Mouse (Mus musculus): Measurements from ENCODE around the gene Otud4.
"Not testable (repeated sequence)": the region's sequence is repeated elsewhere in the genome, so short reads cannot be mapped to it uniquely, and the experiment has no call there.

Gene Otud4

DNA sequence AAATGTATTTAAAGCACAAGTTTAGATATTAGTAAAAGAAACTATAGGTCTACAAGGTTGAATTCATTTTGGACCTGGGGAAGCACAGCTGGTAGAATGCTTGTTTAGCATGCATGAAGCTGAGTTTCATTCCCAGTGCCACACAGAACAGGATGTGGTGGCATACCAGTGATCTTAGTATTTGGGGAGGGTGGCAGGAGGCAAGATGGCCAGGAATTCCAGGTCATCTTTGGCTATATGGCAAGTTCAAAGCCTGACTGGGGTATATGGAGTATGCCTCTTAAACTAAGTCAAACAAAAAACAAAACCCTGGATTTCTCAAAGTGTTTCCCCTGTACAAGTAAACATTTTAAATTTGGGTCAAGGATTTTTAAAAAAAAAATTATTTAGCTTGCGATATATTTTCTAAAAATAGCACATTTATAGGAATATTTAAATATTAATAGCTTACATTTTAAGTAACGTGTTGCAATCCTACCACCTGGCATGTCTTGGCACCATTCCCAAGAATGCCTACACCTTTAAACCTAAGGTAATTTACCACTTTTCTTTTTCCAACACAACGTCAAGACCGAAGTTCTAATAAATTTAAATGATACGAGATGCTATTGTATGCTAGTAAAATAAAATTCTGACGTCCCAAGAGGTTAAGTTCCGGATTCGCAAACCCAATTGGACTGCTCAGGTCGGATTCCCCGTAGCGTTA, 1.3 kb upstream of the Otud4 start:
- DNase-seq (ENCODE audit: extremely low spot score, low read depth, low spot score) = no peak

- DNase-seq (ENCODE audit: extremely low spot score, low read depth, low spot score) = peak; percentile 89
Observed at GRCm38 (mm10) chr8:79638707-79639549, 490 bp upstream of the Otud4 start.

DNA sequence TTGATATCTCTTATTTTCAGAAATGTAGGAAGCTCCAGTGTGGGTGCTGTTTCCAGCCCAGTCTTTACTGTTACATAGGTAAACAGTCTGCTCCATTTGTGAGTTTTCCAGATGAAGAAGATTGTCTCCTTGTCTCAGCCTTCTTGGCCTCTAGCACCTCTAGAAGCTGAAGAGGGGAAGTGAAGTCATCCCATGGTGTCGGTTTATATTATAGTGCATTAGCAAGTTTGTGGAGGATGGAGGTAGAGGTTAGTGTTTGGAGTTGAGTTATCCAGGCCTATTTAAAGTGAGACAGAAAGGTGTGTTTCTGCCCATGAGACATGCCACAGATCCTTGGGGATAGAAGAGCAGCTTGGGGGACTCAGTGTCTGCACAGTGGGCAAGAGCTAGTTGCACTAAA, 1.7 kb downstream of the Otud4 start:
- DNase-seq (ENCODE audit: extremely low spot score, low read depth, low spot score) = no peak

- no peak for DNase-seq (ENCODE audit: extremely low spot score, low read depth, low spot score)
Observed at GRCm38 (mm10) chr8:79649569-79649968, 10.2 kb downstream of the Otud4 start.

- no peak for DNase-seq (ENCODE audit: extremely low spot score, low read depth, low spot score)
Observed at GRCm38 (mm10) chr8:79650158-79650814, 10.9 kb downstream of the Otud4 start.

GRCm38 (mm10) chr8:79653736-79654135, 14.3 kb downstream of the Otud4 start:
- DNase-seq (ENCODE audit: extremely low spot score, low read depth, low spot score) = no peak

DNA sequence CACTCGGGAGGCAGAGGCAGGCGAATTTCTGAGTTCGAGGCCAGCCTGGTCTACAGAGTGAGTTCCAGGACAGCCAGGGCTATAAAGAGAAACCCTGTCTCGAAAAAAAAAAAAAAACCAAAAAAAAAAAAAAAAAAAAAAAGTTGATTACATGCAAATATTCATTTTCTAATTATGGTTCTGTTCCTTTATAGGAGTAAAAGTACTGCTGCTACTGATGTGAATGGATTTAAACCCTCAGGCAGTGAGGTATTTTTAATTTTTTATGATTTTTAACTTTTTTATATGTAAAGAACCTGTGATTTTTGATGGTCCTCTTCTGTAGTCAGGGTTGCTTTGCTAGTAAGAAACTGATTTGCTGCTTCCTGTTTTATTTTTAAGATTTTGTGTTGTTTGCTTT, 19.3 kb downstream of the Otud4 start:
- not testable (repeated sequence) for DNase-seq (ENCODE audit: extremely low spot score, low read depth, low spot score)

DNA sequence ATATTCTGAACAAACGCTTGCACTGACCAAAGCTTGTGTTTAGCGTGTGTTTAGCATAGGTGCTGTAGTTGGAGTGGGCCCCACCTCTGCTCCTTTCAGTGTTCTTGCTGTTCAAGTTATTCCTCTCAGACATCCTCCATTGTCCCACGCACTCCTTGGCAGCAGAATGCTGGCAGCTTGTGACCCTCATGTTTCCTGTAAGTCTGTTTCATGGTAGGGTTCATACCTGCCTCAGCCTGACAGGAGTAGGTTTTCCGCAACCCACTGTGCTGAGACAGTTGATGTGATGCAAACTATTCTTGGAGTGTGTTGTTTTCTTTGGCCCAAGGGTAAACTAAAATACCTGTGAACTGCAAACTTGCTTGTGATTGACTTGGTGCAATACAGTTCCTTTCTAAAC, 37.0 kb downstream of the Otud4 start:
- DNase-seq (ENCODE audit: extremely low spot score, low read depth, low spot score) = no peak

DNA sequence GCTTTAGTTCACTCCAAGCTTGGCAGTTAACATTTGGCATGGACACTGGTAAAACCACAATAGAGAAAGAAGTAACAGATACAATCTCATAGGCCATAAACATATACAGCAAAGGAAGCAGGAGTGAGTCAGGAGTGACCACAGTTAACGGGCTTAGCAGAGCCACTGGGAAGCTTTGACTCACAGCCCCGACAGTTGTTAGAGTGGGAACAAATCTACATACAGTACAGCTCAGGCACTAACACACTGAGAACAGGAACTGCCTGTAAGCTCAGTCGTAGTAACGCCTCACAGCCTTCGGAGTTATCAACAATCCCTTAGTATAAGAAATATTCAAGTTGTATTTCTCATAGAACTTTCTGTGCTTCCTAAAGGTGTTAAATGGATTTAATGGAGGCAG, 39.6 kb downstream of the Otud4 start:
- no peak for DNase-seq (ENCODE audit: extremely low spot score, low read depth, low spot score)

- not testable (repeated sequence) for DNase-seq (ENCODE audit: extremely low spot score, low read depth, low spot score)
Observed at GRCm38 (mm10) chr8:79680083-79680482, 40.7 kb downstream of the Otud4 start.

- no peak for DNase-seq (ENCODE audit: extremely low spot score, low read depth, low spot score)
Observed at GRCm38 (mm10) chr8:79680555-79680954, 41.1 kb downstream of the Otud4 start.

- DNase-seq (ENCODE audit: extremely low spot score, low read depth, low spot score) = no peak
Observed at GRCm38 (mm10) chr8:79680965-79681364, 41.5 kb downstream of the Otud4 start.

DNA sequence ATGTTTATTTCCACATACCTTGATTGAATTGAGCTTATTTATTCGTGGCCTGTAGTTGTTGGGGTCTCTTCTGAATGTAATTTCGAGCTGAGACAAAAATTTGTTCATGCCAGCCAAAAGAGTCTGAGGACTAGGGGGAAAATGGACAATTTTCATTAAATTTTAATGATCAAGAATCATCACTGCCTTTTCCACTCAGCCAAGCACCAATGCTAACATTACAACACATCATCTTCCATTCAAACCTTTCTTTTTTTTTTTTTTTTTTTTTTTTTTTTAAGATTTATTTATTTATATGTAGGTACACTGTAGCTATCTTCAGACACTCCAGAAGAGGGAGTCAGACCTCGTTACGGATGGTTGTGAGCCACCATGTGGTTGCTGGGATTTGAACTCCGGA, 46.5 kb downstream of the Otud4 start:
- DNase-seq (ENCODE audit: extremely low spot score, low read depth, low spot score) = not testable (repeated sequence)

DNA sequence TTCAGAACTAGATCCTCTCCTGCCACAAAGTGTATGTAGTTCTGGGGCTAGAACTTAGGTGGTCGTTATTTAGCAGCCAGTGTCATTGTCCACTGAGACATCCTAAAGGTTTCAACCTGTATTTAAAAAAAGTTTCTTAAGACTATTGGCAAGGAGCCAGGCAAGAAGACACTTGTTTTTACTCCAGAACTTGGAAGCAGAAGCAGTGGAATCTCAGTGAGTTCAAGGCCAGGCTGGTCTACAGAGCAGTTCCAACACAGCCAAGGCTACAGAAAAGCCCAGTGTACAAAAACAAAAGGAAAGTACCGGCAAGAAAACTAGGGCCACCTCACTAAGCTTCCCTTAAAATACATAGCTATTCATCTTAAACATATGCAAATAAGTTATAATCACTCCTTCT, 53.1 kb downstream of the Otud4 start:
- DNase-seq (ENCODE audit: extremely low spot score, low read depth, low spot score) = no peak

- no peak for DNase-seq (ENCODE audit: extremely low spot score, low read depth, low spot score)
Observed at GRCm38 (mm10) chr8:79706687-79707086, 67.3 kb downstream of the Otud4 start.

DNA sequence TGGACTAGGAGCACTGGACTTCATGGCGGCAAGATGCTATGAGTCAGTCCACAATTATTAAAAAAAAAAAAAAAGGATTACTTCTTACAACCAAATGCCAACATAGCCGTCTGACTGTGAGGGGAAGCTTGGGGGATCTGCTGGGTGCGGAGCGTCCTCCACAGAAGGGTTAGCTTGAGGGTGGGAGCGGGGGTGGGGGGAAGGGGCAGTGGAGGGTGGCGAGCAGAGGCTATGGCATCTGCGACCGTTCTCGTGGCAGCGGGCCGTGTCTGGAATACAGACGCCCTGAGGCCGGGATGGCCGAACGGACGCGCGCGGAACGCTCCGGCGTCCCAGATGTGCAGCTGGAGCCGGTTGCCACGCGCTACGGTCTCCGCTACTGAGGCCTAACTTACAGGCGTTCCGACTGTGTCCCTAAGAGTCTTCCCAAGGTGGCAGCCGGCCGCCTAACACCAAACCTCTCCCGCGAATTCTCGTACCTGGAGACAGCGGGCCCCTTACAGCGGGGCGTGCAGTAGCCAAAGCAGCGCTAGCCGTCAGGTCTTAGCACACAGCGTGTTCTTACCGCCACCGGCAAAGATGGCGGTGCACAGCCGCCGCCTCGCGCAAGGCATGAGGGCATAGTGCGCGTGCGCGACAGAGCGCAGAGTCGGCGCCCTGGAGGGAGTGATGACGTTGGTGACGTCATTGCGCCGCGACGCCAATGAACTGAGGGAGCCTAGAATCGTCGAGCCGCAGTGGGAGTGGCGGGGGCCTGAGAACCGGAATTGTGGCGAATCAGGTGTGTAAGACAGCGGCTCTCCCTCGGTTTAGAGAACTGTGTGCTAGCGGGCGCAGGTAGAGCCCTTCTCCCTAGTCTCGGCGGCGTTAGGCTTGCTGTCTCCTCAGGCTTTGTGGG, 71.9 kb downstream of the Otud4 start, which contains the start of the genes Abce1 and Anapc10:
TSS of gene Abce1 (minus strand) at position 677 of the 898 bp plus-strand sequence.
TSS of gene Anapc10 (plus strand) at position 757 of the 898 bp plus-strand sequence.
- peak; percentile 98 for DNase-seq (ENCODE audit: extremely low spot score, low read depth, low spot score)

GRCm38 (mm10) chr8:79712676-79713075, 73.3 kb downstream of the Otud4 start:
- DNase-seq (ENCODE audit: extremely low spot score, low read depth, low spot score) = no peak

GRCm38 (mm10) chr8:79721537-79721936, 82.1 kb downstream of the Otud4 start:
- DNase-seq (ENCODE audit: extremely low spot score, low read depth, low spot score) = no peak

GRCm38 (mm10) chr8:79723308-79723707, 83.9 kb downstream of the Otud4 start:
- no peak for DNase-seq (ENCODE audit: extremely low spot score, low read depth, low spot score)

DNA sequence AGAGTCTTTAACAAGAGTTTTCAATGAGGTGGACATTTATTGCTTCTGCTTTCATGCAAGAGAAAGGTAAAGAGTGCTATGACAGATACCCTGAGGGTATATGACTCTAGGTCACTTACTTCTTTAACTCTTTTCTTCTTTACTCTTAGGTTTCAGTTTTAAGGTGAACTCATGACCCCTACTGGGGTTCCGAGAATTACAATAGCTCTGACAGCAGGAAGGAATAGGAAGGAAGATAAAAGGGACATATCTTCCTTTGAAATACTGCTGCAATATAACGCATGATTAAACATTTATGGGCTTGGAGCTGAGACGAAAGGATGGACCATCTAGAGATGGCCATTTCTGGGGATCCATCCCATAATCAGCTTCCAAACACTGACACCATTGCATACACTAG, 85.2 kb downstream of the Otud4 start:
- DNase-seq (ENCODE audit: extremely low spot score, low read depth, low spot score) = no peak
